Mouse (Mus musculus) stomach, embryonic 14.5 days (tissue): ENCODE measurements at regions not wholly inside any gene's neighbourhood (a gene's known extent, or its start where the extent isn't known, plus 50 kb on each side); places are given as distances from the start of the nearest gene placed in this dataset.

Experiments
- ATAC-seq: fragments of 200-750 bp; cut with Nextera tagmentation; 2 replicates; pipeline ENCODE4 v1.8.0; 2017; ENCODE audit warnings: low read depth, moderate TSS enrichment; ENCODE audit not compliant: insufficient number of reproducible peaks, insufficient read depth, low FRiP score
- H3K27ac ChIP-seq: fragments of 300-500 bp; sonication (generic); 2 replicates; pipeline ENCODE4 v1.5.1; 2014; ENCODE audit warnings: mild to moderate bottlenecking, low read length, moderate library complexity, mixed read lengths
- H3K27me3 ChIP-seq: fragments of 300-500 bp; sonication (generic); 2 replicates; pipeline ENCODE4 v1.6.1; 2014; ENCODE audit warnings: low read length, control low read depth, mixed read lengths; ENCODE audit not compliant: control insufficient read depth, insufficient read depth
- H3K36me3 ChIP-seq: fragments of 300-500 bp; sonication (generic); 2 replicates; pipeline ENCODE4 v1.6.1; 2014; ENCODE audit warnings: mild to moderate bottlenecking, control low read depth, low read length, moderate library complexity, mixed read lengths; ENCODE audit not compliant: control insufficient read depth, insufficient read depth
- H3K4me1 ChIP-seq: fragments of 300-500 bp; sonication (generic); 2 replicates; pipeline ENCODE4 v1.6.1; 2014; ENCODE audit warnings: low read length, control low read depth, mixed read lengths; ENCODE audit not compliant: control insufficient read depth, insufficient read depth
- H3K4me2 ChIP-seq: fragments of 300-500 bp; sonication (generic); replicated peaks from 2 replicates; pipeline ENCODE4 v1.6.1; 2014; ENCODE audit warnings: low read depth, low read length, control low read depth
- H3K4me3 ChIP-seq: fragments of 300-500 bp; sonication (generic); 2 replicates; pipeline ENCODE4 v1.5.1; 2014; ENCODE audit warnings: low read depth, low read length, control low read depth
- H3K9ac ChIP-seq: fragments of 300-500 bp; sonication (generic); replicated peaks from 2 replicates; pipeline ENCODE4 v1.6.1; 2014; ENCODE audit warnings: low read depth, mild to moderate bottlenecking, control low read depth, low read length, moderate library complexity, mixed read lengths
- H3K9me3 ChIP-seq: fragments of 300-500 bp; sonication (generic); 2 replicates; pipeline ENCODE4 v1.6.1; 2016; ENCODE audit warnings: low read depth, low read length, control low read depth; ENCODE audit not compliant: control insufficient read depth
- WGBS: fragments of 180-500 bp; shearing (Covaris S2); extraction: QIAGEN DNeasy Blood & Tissue Kit; methylation state at CpG from one replicate; pipeline ENCODE4 v1.1.7; 2014; 5-methylcytosine and 5-hydroxymethylcytosine counted together

- 44% methylated on average over 1 of the region's 1 CpGs for WGBS
- ATAC-seq: no peak
- no peak overlapping the region for H3K9ac ChIP-seq
- no peaks in the 10 kb centered on the region for H3K36me3 ChIP-seq
- no peak overlapping the region for H3K27ac ChIP-seq
- H3K9me3 ChIP-seq: no peaks in the 10 kb centered on the region
- H3K27me3 ChIP-seq: no peaks in the 10 kb centered on the region
- H3K4me2 ChIP-seq: no peak overlapping the region
- no peak overlapping the region for H3K4me3 ChIP-seq
- no peaks in the 10 kb centered on the region for H3K4me1 ChIP-seq
Measured at GRCm38 (mm10) chr1:22116466-22116865, 154.7 kb upstream of the Kcnq5 start.

GRCm38 (mm10) chr1:22105496-22105895 is 143.8 kb upstream of the Kcnq5 start:
- no peak for ATAC-seq
- no peaks in the 10 kb centered on the region for H3K36me3 ChIP-seq
- H3K9me3 ChIP-seq: no peaks in the 10 kb centered on the region
- no peaks in the 10 kb centered on the region for H3K27me3 ChIP-seq
- H3K4me3 ChIP-seq: no peak overlapping the region
- H3K4me2 ChIP-seq: no peak overlapping the region
- no peak overlapping the region for H3K9ac ChIP-seq
- H3K4me1 ChIP-seq: no peaks in the 10 kb centered on the region
- 48% methylated on average over 3 of the region's 3 CpGs for WGBS
- no peak overlapping the region for H3K27ac ChIP-seq

GRCm38 (mm10) chr1:22071405-22072117 is 109.8 kb upstream of the Kcnq5 start:
- no peak overlapping the region for H3K4me2 ChIP-seq
- no peaks in the 10 kb centered on the region for H3K27me3 ChIP-seq
- H3K36me3 ChIP-seq: no peaks in the 10 kb centered on the region
- no peak overlapping the region for H3K9ac ChIP-seq
- H3K27ac ChIP-seq: no peak overlapping the region
- no peak overlapping the region for H3K4me3 ChIP-seq
- H3K4me1 ChIP-seq: no peaks in the 10 kb centered on the region
- no peak for ATAC-seq
- H3K9me3 ChIP-seq: no peaks in the 10 kb centered on the region
- WGBS: 93% methylated on average over 4 of the region's 4 CpGs

GRCm38 (mm10) chr1:22070028-22070427 is 108.3 kb upstream of the Kcnq5 start:
- Histone ChIP-seq H3K36me3 (no peaks in the 10 kb centered on the region), H3K27me3 (no peaks in the 10 kb centered on the region), H3K9me3 (no peaks in the 10 kb centered on the region), H3K4me3 (no peak overlapping the region), H3K4me2 (no peak overlapping the region), H3K9ac (no peak overlapping the region), H3K27ac (no peak overlapping the region), H3K4me1 (no peaks in the 10 kb centered on the region)
- 73% methylated on average over 5 of the region's 5 CpGs for WGBS
- ATAC-seq: no peak
